Mouse (Mus musculus) liver, postnatal 0 days (tissue): Measurements from ENCODE around the gene Slc6a3. TPM values are rescaled to one million over a fixed set of nuclear protein-coding genes. Genes with fewer than 3 reads are reported as not detected.
A peak's percentile ranks its signal among the peaks of the same experiment; 100 is the strongest.

ENCODE experiments used
- ATAC-seq: fragments of 200-750 bp; cut with Nextera tagmentation; 2 replicates; pipeline ENCODE4 v1.8.0; 2017; ENCODE audit warnings: mild to moderate bottlenecking, moderate library complexity
- DNase-seq: peaks from one replicate; pipeline ENCODE4 v3.0.0-alpha.2; 2016
- H3K27ac ChIP-seq: fragments of 300-500 bp; sonication (generic); 2 replicates; pipeline ENCODE4 v1.5.1; 2014; ENCODE audit warnings: antibody characterized with exemption, moderate library complexity, mild to moderate bottlenecking, low read depth
- H3K27me3 ChIP-seq: fragments of 300-500 bp; sonication (generic); 2 replicates; pipeline ENCODE4 v1.6.1; 2014; ENCODE audit warnings: low read length, control low read depth, mixed read lengths; ENCODE audit not compliant: insufficient read depth
- H3K36me3 ChIP-seq: fragments of 300-500 bp; sonication (generic); replicated peaks from 2 replicates; pipeline ENCODE4 v1.6.1; 2014; ENCODE audit warnings: mild to moderate bottlenecking, control low read depth, low read length, moderate library complexity, mixed read lengths; ENCODE audit not compliant: insufficient read depth
- H3K4me1 ChIP-seq: fragments of 300-500 bp; sonication (generic); 2 replicates; pipeline ENCODE4 v1.6.1; 2014; ENCODE audit warnings: antibody characterized with exemption, mild to moderate bottlenecking, control low read depth; ENCODE audit not compliant: insufficient read depth
- H3K4me2 ChIP-seq: fragments of 300-500 bp; sonication (generic); 2 replicates; pipeline ENCODE4 v1.6.1; 2014; ENCODE audit warnings: low read depth, mild to moderate bottlenecking, low read length, moderate library complexity, mixed read lengths
- H3K4me3 ChIP-seq: fragments of 300-500 bp; sonication (generic); 2 replicates; pipeline ENCODE4 v1.5.1; 2014; ENCODE audit warnings: low read depth, low read length
- H3K9ac ChIP-seq: fragments of 300-500 bp; sonication (generic); replicated peaks from 2 replicates; pipeline ENCODE4 v1.6.1; 2014; ENCODE audit warnings: mild to moderate bottlenecking, moderate library complexity
- H3K9me3 ChIP-seq: fragments of 300-500 bp; sonication (generic); 2 replicates; pipeline ENCODE4 v1.6.1; 2016; ENCODE audit warnings: mild to moderate bottlenecking, control low read depth, low read length, mixed read lengths
- CTCF ChIP-seq: sonication (generic); IDR thresholded peaks from 2 replicates; pipeline ENCODE4 v1.5.1; 2016; ENCODE audit warnings: antibody characterized with exemption, low read depth
- EP300 ChIP-seq: IDR thresholded peaks from 2 replicates; pipeline ENCODE4 v1.6.1; 2016; ENCODE audit warnings: antibody characterized with exemption, low read depth, mild to moderate bottlenecking
- WGBS: fragments of 180-500 bp; shearing (Covaris S2); extraction: QIAGEN DNeasy Blood & Tissue Kit; methylation state at CpG from one replicate; pipeline ENCODE4 v1.1.7; 2014; ENCODE audit not compliant: insufficient replicate concordance; 5-methylcytosine and 5-hydroxymethylcytosine counted together
- polyA plus RNA-seq: library from polyadenylated mRNA; unstranded; fragments of >200 nt; fragmentation: Nextera tagmentation; extraction: Ambion mirVana; gene quantifications from 2 replicates; pipeline ENCODE4 v1.2.1, GENCODE M21; 2015

Slc6a3 gene
- polyA plus RNA-seq, 1 experiment from 2014 or later, result 0.34 TPM

- Histone ChIP-seq H3K27ac (0 out of 2 replicates have a peak within 1 kb of the TSS, but pooled peaks have one; percentile 18), H3K27me3 (no peaks in the 10 kb centered on the region), H3K4me2 (peak within 1 kb of the TSS; percentile 83), H3K36me3 (no peaks in the 10 kb centered on the region; the same call in 1 of the 2 replicates), H3K4me1 (peaks cover 9% of the 10 kb centered on the region), H3K4me3 (peak within 1 kb of the TSS; percentile 56), H3K9ac (peak within 1 kb of the TSS; percentile 41; the same call in 1 of the 2 replicates), H3K9me3 (no peaks in the 10 kb centered on the region)
- TF ChIP-seq CTCF, result peak; percentile 59
- no peak for TF ChIP-seq EP300
- peak; percentile 64 for DNase-seq
- WGBS, result 15% methylated on average over 47 of the region's 47 CpGs
- peak; percentile 83 for ATAC-seq
Measured at GRCm38 (mm10) chr13:73626745-73627549, 90.4 kb downstream of the Slc6a3 start, which contains the start of gene Tert. TSS of gene Tert (plus strand) at chr13:73626911.

Other genes with a start within 250 kb of the Slc6a3 start
- 88.7 and 90.4 TPM in 2 replicates for gene Mrpl36, start 208.2 kb upstream of the Slc6a3 start, polyA plus RNA-seq
- gene Ndufs6, start 208.2 kb upstream of the Slc6a3 start, polyA plus RNA-seq, result 291 TPM in 2 replicates
- gene Lpcat1, start 69.5 kb upstream of the Slc6a3 start, polyA plus RNA-seq, result 31.0 and 32.4 TPM in 2 replicates
- gene Clptm1l, start 67.3 kb downstream of the Slc6a3 start, polyA plus RNA-seq, result 49.2 and 54.3 TPM in 2 replicates
- gene Tert, start 90.2 kb downstream of the Slc6a3 start, polyA plus RNA-seq, result 0.21 and 0.29 TPM in 2 replicates
- not detected in 2 replicates for gene Slc6a18, start 141.3 kb downstream of the Slc6a3 start, polyA plus RNA-seq
- gene Slc6a19, start 168.1 kb downstream of the Slc6a3 start, polyA plus RNA-seq, result 1.3 and 1.4 TPM in 2 replicates
- gene Slc12a7, start 196.3 kb downstream of the Slc6a3 start, polyA plus RNA-seq, result 6.5 and 7.0 TPM in 2 replicates